Mouse (Mus musculus) B cell, adult 2 months (primary cell): ENCODE results near the gene Olfr1251.
"Not testable (repeated sequence)": the region's sequence is repeated elsewhere in the genome, so short reads cannot be mapped to it uniquely, and the experiment has no call there.

Experiments used
- DNase-seq, 2 experiments: peaks; one replicate each; pipeline ENCODE4 v3.0.0; 2022

Olfr1251 gene

DNA sequence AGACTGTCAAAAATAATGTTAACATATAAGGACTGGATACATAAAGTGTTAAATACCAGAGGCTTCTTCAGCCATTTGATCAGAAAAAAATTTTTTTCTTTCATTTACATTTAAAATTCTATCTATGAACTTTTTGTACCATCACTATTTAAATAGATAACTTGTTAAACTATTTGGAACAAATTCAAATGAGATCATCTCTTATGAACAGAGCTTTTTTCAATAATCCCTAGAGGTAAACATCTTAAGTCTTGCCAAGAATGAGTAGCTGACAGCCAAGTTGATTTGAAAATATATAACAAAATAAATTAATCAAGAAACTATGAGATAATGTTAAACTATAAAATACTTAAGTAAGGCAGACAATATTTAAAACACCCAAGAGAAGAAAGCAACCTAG lies at the start of gene Olfr1251:
Gene Olfr1251 (minus strand): TSS at position 101 of the 400 bp plus-strand sequence.
- DNase-seq: no peak

DNA sequence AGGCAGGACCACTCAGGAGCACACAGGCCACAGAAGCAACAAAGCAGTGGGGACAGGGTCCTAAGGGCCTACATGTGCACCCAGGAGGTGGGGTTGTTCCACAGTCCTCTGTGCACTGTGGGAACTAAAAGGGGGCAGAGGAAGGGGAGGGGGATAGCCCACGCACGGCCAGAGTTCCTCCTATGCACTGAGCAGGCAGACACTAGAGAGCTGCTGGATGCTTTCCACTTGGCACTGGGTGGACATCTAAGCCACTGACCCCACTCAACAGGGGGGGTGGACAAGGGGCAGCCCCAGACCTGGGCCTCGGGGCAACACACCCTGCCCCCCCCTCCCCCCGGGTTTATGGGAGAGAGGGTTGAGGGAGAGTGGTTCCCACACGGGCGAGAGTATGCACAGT lies 20.2 kb upstream of the Olfr1251 start:
- DNase-seq: no peak

DNA sequence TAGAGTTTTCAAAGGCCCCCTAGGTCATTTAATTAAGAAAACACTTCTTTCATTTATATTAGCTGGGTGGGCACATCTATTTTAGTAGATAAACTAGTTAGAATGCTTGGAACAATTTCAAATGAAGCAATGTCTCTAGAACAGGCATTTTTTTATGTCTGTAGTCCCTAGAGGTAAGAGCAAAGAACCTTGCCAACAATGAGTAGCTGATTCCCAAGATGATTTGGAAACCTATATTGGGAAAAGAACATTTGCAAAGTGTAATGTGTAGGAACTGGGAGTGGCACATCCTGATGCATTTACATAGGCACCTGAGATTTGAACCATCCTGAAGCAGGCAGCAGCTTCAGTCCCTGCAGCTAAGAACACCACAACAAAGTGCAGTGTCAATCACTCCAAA lies 10.4 kb downstream of the Olfr1251 start, which contains the start of gene Olfr1250:
Gene Olfr1250 (minus strand): TSS at position 101 of the 400 bp plus-strand sequence.
- no peak for DNase-seq

DNA sequence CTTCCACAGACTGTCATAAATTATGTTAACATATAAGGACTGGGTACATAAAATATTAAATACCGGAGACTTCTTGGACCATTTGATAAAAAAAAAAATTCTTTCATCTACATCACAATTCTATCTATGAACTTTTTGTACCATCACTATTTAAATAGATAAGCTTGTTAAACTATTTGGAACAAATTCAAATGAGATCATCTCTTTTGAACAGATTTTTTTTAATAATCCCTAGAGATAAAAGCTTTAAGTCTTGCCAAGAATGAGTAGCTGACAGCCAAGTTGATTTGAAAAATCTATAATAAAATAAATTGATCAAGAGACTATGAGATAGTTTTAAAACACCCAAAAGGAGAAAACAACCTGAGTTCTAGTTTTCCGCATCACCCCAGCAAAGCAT lies 36.9 kb downstream of the Olfr1251 start, which contains the start of gene Olfr1249:
Gene Olfr1249 (minus strand): TSS at position 101 of the 400 bp plus-strand sequence.
- DNase-seq: no peak

- DNase-seq: not testable (repeated sequence)
These were observed 53.6 kb downstream of the Olfr1251 start, which contains the start of gene Olfr1248 for GRCm38 (mm10) chr2:89618145-89618544. Gene Olfr1248, minus strand, starts transcription at chr2:89618245.
